Mouse (Mus musculus) MN1 (cell line): ENCODE measurements at regions not wholly inside any gene's neighbourhood (a gene's known extent, or its start where the extent isn't known, plus 50 kb on each side); places are given as distances from the start of the nearest gene placed in this dataset.
A peak's percentile ranks its signal among the peaks of the same experiment; 100 is the strongest.

Experiments used
- DNase-seq: peaks from one replicate; pipeline ENCODE4 v3.0.0-alpha.2; 2016; ENCODE audit warnings: low spot score

DNA sequence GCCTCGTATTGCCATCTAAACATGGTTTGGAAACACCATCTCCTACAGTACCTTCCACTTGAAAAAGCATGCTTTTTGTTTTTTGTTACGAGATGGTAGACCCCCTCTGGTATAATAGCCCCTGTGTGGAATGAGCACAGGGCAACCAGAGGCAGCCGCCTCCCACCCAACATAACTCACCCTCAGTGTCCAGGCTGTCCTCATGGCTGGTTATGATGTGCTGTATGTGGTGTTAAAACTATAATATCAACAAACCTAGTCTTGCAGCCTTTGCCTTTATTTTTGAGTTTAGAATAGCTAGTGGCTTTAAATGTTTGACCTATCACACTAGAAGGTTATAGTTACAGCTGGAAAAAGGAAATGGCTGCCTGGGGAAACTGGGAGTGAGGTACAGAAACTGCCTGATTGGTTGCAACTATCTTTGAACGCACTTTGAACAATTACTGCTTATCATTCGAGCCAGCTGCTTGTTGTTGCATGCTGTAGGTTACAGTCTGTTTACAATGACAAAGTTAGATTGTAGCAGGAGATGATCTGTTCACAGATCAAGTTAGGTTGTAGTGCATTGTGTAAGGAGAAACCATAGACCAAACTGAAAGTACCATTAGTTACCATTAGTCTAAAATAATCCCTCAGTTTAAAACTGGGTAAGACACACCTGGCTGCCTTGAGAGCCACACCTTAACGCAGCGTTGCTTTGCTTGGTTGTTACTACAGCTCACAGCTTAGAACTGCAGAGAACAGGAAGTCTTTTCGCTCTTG lies 414.8 kb downstream of the Klf5 start:
- no peak for DNase-seq

DNA sequence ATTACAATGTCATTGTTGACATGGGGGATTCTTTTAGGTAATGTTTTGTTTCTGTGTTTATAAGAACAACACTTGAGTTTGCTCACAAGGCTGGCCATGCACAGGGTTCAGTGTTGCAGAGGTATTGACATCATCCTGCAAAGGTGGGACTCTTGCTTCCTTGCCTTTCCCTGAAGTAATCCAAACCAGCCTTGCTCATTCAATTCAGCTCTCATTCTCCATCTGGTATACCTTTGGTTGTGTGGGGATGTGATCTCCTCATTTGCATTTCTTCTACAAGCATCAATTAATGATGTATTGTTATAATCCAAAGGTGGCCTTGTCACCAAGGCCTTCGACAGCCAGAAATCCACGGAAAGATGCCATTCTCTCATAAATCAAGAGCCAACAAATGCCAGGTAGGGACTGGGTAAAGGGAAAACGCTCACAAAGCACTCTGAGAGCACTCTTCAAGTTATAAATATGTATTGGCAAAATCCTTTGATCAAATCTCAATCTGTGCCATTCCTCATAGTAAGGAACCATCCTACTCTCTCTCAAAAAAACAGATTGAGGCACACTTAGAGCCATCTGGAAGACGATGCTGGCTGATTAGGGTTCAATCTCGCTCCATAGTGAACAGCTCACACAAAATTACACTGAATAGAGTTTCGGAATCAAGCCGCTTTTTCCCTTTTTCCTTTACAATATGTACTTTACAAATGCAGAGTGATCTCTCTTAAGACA lies 435.1 kb downstream of the Klf5 start:
- DNase-seq, result no peak

DNA sequence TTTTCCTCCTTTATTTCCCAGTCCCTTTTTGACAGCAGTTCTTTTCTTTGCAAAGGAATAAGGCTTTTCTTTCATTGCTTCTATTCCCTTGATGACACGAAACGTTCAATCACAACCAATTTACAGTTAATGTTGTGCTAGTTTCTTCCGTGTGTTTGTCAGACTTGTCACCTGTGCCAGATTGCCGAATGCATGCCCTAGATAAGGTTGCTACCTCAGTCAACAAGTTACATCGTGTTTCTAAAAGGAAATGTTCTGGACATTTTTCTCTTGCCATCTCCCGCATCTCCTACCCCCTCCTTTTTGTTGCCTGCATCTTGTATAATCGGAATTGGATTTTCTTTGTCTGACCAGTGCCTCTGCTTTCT lies 435.7 kb downstream of the Klf5 start:
- no peak for DNase-seq

DNA sequence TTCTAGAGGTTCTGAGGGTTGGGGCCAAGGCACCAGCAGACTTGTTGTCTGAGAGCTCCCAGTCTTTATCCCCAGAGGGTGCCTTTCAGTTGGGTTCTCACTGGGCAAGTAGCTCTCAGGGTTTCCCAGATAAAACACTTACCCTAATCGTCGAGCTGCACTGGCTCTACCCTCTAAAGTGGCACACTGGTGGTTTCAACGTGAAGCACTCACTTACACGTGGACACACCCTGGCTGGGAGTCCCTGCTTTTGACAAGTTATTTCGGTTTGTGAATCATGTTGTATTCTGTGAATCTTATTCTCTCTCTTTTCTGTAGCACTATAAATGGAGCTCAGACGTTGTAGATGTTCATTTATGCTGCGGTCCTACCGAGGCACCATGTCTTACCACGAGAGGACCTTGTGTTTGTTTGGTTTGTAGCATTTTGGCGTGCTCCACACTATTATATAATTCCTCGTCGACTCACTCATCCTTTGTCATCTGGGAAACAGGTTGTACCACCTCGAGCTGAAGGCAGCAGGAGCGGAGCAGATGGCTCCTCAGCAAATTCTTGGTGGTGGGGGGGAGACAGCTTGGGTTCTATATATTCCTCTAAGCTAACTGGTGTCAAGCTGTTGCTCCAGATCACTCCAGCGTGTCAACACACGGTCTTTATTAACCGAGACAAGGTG lies 445.3 kb downstream of the Klf5 start:
- no peak for DNase-seq

DNA sequence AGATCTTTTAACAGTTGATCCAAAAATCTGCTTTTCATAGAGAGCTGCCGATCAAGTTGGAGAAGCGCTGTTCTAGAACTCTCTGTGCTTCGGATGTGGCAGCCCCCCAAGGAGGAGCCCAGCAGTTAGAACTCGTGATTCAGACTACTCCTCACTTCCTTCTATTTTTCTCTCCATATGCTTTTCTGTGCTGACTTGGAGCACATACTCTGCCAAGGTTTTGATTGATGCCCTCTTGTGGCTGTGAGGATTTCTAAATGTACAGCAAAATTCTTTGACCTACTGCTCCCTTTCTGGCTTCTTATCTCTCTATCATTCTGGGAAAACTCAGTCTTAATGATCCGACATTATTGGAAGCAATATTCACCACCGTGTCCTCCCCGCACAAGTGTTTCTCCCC lies 446.7 kb downstream of the Klf5 start:
- DNase-seq, result no peak

DNA sequence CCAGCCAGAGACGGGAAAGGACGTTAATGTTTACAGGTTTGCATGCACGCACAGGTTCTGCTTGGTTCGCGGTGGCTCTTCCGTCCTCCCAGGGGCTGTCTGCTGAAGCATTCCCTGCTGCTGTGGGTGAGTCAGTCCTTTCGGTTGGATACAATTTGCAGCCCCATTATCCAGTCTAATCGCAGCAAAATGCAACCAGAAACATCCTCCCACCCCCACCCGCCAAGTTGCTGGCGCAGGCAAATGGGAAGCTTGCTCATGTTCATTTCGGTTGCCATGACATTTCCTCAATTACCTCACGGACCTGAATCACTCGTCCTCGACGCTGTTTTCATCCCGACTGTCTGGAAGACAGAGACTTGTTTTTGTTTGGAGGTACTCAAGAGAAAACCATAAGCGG lies 449.7 kb downstream of the Klf5 start:
- DNase-seq, result peak; percentile 67

DNA sequence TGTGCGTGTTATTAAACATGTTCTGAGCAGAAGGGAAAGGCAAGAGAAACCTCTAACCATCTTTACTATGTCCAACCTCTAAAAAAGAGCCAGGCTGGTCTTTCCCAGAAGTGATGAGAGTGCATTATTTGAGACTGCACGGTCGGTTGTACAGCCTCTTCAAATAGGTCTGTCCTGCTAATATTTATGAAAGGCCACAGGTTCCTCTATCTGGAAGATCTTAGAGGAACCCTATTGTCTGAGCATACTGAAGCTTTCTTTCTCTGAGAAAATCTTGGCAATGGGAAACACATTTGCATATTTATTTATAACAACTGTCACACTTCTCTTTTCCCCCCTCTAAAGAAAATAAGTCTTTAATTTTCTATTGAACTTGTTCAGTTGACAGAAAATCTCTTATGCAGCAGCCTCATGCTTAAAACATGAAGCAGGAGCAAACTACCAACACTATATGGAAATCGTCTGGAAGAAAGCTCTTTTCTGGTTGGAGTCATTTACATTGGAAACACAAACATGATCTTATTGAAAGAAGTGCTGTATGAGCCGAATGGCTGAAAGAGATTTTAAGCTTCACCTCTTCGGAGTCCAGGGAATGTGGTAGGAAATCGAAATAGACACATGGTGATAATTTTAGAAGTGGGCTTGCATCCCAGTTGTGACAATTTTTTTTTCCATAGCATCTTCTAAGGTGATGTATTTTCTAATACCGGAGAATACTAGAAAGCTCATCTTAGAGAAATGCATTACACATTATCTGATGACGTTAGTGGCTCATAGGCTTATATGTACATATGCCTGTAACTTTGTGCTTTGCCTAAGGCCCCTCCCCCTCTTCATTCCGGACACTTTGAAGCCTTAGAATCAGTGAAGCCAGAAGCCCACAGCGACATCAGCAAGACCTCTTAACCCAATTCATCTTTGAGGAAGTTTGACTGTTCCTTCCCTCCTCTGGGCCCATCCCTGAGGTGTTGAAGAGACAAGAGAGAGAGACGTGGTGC lies 451.1 kb downstream of the Klf5 start:
- no peak for DNase-seq

DNA sequence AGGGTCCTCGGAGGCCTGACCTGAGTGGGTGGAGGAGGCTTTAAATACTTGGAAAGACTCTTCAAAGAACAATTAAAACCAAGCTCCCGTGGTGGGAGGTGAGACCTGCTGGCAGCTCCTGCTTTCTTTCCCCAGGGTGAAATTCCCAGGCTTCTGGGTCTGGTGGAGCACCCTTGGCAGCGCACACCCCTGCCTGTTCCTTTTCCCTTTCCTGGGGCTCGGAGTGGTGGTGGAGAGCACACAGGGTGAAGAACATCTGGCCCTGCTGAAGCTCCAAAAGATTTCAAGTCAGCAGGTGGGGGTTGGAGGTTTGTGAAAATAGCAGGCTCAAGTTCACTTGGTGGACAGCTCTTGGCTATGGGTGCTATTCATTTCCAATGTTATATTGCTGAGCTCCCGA lies 459.6 kb downstream of the Klf5 start:
- no peak for DNase-seq

DNA sequence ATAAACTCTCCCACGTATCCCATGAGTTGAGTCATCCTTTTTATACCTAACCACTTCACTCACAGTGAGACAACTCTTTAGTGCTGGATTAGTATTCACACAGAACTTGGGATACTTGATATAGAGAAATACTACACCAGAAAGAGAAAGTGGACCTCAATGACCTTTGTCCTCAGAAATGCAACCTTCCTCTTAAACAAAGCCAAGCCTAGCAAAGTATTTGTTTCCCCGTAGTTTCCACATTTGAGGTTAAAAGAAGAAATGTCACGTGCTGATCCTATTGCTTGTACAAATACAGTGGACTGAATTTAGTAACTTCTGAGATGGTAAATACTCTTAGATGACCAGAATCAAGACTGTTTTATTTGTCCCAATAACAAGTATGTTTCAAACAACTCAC lies 464.8 kb downstream of the Klf5 start:
- no peak for DNase-seq

DNA sequence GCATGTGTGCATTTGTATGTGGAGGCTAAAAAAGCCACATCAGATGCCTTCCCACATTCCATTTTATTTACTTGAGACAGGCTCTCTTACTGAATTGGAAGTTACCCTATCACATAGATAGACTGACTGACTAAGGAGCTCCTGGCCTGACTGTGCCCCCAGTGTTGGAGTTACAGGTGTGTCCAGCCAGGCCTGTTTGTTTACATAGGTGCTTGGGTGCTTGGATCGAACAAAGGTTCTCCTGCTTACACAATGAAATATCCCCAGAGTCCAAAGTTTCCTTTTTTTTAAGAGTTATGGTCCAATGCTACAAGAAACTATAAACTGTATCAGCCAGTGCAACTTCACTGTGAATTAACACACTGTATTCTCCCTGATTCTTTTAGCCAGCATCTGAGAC lies 472.5 kb downstream of the Klf5 start:
- DNase-seq, result no peak

DNA sequence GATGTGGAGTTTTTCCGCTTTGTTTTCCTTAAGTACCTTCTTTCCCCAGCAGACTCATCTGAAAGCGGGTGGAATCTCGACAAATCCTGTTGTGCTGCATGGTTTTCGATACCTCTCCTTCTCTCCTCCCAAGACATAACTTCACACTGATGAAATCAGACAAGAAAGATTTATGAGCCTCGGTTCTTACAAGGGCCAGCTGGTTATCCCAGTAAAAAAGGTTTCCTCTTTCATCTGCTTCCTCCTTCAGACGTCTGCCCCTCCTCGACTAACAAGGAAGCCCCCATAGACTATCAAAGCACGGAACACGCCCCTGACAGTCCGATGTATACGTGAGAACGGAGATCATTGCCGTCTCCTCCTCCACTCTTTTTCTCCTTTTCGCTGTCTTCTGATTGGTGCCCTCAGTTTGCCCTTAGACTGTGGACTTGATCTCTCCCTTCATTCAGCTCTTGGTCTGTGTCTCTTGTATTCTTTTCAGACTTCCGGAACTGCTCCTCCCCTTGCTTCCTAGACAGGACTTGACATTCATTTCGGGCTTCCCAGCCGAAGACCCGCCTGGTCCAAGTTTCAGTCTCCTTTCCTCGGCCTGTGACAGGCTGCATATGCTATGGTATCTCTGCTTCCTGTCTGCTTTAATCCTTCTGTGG lies 474.4 kb downstream of the Klf5 start:
- no peak for DNase-seq

DNA sequence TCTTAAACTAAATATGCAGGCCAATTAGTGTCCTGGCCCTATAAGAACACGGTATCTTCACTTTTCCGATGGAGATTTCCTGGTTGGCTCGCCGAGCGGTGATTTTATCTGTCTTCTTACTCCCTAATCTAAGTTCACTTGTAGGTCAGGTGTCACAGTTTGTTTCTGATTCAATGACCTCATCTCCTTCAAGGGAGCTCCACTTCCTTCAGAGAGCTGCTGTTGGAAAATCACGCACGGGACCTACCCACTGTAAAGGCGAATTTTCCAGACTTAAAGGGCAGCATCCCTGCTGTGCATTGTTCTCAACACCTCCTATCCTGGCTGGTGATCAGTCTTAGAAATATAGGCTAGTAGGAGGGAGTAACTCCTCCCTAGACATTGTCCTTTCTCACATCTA lies 480.0 kb downstream of the Klf5 start:
- DNase-seq, result no peak

DNA sequence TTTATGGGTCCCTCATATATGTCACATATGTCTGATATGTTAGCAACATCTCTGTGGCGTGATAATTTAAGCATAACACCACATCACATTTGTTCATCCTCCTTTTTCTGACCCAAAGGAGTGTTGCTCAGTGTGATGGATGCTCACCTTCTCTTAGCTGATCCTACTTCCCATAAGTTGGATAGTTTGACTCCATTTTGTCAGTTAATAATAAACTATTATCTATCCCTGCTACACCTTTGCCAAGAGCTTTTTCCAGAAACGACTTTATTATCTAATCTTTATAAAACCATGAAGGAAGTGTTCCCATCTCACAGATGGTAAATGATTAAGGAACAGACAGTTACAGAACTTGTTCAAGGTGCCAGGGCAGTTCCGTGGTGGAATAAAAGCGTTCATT lies 480.5 kb downstream of the Klf5 start:
- DNase-seq, result no peak

DNA sequence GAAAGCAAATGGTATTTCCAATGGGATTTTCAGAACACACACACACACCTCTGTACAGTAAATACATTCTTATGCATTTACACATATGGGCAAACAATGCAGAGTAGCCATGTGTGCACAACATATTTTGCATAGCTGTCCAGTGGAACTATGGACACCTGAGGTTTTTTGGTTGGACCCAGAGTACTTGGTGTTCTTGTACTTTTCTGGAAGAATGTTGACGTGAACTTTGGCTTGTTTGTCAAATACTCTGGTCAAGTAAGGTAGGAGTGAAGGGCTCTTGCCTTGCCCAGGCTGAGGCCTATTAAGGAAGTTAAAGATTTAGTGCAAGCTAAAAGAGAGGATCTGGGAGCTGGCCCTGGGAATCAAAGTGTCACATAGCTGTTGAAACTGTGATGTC lies 485.2 kb downstream of the Klf5 start:
- no peak for DNase-seq

DNA sequence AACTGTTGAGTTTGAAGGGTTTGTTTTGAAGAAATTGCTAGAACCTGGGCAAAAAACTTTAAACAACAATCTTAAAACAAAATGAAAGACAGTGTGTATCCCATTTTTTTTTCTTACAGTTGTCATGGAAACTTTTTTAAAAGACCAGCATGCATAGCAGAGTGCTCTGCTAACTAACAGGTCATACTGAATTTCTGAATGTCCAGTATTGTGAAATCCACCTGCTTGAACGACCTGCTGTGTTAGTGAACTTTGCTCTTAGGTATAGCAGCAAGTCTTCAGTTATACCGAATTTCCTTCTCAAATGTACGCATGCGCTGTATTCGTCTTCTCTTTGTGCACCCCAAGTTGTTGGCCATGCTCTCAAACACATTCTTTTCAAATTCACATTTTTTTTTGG lies 486.6 kb downstream of the Klf5 start:
- no peak for DNase-seq

DNA sequence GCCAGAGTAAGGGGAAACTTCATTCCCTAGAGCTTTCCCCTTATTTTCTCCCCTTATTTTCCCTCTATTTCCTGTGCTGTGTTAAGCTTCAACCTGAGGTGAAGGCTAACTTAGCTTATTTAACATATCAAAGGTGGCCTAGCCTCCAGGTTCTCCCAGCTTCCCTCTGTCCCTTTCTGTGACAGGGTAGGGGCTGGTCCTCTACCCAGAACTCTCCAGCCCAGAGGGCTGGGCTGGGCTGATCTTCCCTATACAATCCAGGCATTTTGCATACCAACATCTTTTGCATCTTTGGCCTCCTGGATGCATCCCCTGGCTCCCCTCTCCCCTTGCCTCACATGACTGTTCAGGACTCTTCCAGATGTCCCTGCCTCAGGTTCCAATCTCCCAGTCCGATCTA lies 487.9 kb downstream of the Klf5 start:
- no peak for DNase-seq

DNA sequence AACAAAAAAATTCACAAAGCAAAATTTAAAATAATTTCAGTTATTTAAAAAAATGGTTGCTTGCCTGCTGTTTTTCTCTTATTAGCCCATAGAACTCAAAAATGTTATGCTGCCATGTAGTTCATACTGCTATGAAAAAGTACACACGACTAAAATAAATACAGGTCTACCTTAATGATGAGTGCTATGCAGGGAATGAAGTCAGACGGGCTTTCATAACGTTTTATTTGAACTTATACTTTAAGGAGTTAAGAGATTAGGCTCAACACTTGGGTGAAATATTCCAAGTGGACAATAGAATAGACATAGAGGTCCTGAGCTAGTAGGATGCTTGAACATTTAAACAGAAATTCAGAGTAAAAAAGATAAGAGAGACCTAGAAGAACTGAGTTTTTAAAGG lies 489.7 kb downstream of the Klf5 start:
- DNase-seq, result no peak

DNA sequence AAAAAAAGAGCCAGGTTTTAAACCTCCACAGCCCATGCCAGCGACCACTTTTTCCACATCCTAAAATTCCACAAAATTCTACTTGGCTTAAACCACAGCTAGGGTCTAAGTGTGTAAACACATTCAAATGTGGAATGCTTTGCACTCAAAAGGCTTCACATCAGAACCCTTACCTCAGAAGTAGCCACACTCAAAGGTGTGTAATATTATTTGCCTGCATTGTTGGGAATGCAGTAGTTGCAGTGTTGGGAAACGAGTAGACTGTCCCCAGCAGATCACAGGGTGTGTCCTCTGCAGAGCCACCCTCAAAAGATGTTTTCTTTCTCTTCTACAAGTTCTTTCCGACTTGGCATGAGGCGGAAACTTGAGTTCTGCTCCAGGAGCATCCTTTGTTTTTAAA lies 488.2 kb downstream of the Klf12 start:
- no peak for DNase-seq

DNA sequence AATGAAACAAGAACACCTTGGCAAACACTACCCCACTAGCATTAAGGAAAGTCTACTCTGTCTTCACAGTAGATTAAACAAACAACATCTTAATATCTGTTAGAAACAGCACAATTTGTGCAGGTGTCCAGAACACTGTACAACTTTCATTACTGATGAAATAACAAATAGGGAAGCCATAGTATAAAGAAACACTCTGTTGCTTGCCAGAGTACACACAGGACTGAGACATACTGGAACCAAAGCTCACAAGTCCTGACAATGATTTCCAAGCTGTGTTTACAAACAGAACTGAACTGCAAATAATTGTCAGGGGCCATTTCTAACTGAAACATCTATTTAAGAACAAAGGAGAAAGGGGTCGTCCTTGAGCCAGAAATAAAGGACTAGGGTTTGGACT lies 478.4 kb downstream of the Klf12 start:
- DNase-seq, result no peak

DNA sequence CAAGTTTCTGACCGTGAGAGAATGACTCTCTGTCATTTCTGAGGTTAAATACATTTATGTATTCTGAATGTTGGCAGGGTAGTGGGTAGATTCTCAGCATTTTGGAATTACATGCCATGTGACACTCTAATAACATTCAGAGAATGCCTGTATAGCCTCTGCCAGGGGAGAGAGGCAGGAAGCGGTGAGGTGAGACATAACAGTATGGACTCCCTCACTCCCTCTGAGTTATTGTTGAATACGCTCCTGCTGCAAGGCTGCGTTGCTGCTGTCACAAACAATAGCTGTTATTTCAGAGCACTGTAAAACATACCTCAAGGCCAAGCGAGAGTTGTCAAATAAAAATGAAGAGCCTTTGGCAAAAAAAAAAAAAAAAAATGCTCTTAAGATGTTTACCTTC lies 477.9 kb downstream of the Klf12 start:
- DNase-seq, result no peak

DNA sequence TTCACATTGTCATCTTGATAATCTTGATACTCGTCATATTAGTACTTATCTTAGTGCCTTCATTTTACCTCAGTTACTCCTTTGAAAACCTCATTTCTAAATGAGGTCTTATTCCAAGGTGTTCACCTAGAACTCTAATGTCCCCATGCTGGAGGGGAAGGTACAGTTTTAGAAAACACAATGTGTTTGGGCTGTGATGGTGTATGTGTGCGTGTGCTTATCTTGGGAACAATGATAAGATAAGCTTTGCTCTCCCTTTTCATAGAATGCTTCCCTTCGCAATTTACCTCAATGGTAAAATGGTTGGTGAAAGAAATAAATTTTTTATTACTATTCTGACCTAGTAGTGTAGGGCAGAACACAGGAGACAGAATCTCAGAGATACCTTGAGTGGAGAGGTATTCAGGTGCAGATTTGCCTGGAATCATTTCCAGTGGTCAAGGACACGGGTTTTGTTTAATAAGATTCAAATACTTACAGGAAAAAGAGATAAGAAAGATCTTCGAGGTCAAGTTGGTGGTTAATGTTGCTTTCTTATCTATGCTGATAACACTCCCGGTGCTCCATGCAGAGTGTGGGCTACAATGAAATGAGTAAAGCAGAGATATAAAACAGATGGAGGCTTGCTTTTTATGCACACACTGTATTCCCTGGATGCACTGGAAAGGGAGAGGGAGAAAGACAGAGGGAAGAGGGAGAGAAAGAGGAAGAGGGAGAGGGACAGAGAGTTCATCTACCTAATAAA lies 471.6 kb downstream of the Klf12 start:
- DNase-seq, result no peak
